Mouse (Mus musculus) common myeloid progenitor, adult 5-6 weeks (primary cell): ENCODE measurements around the gene Zfp281. TPM values are rescaled to one million over a fixed set of nuclear protein-coding genes. Genes with fewer than 3 reads are reported as not detected.
A peak's percentile ranks its signal among the peaks of the same experiment; 100 is the strongest.

Experiments
- ATAC-seq: replicated peaks from 2 replicates; pipeline ENCODE4 v1.8.0; 2016; ENCODE audit warnings: low read depth, mild to moderate bottlenecking, moderate TSS enrichment, inconsistent platforms; ENCODE audit not compliant: poor library complexity, severe bottlenecking
- total RNA-seq: library from RNA; stranded (forward); fragments of 200-1000, 187-1606 nt; gene quantifications from 2 replicates; pipeline ENCODE4 v1.2.3, GENCODE M21; 2017

The Zfp281 gene
- 29.4 and 30.9 TPM in 2 replicates for total RNA-seq

GRCm38 (mm10) chr1:136624146-136625018 is at the start of gene Zfp281:
Zfp281 (plus strand) TSS chr1:136624901.
- ATAC-seq: peak; percentile 97

- peak; percentile 67 for ATAC-seq
Observed at GRCm38 (mm10) chr1:136577890-136578663, 46.6 kb upstream of the Zfp281 start.

- ATAC-seq: peak; percentile 67
Observed at GRCm38 (mm10) chr1:136579360-136579759, 45.3 kb upstream of the Zfp281 start.

- ATAC-seq: peak; percentile 52
Observed at GRCm38 (mm10) chr1:136580266-136580665, 44.4 kb upstream of the Zfp281 start.

GRCm38 (mm10) chr1:136581841-136582240 is 42.9 kb upstream of the Zfp281 start:
- ATAC-seq: no peak

- ATAC-seq: no peak
Observed at GRCm38 (mm10) chr1:136587761-136588405, 36.8 kb upstream of the Zfp281 start.

- ATAC-seq: peak; percentile 71
Observed at GRCm38 (mm10) chr1:136588908-136589307, 35.8 kb upstream of the Zfp281 start.

- no peak for ATAC-seq
Observed at GRCm38 (mm10) chr1:136592741-136593140, 32.0 kb upstream of the Zfp281 start.

GRCm38 (mm10) chr1:136594235-136594850 is 30.4 kb upstream of the Zfp281 start:
- no peak for ATAC-seq

- ATAC-seq: no peak
Observed at GRCm38 (mm10) chr1:136596821-136597220, 27.9 kb upstream of the Zfp281 start.

- ATAC-seq: no peak
Observed at GRCm38 (mm10) chr1:136598286-136598685, 26.4 kb upstream of the Zfp281 start.

GRCm38 (mm10) chr1:136600067-136600466 is 24.6 kb upstream of the Zfp281 start:
- ATAC-seq: no peak

GRCm38 (mm10) chr1:136600647-136601345 is 23.9 kb upstream of the Zfp281 start:
- no peak for ATAC-seq

- ATAC-seq: no peak
Observed at GRCm38 (mm10) chr1:136601346-136601888, 23.3 kb upstream of the Zfp281 start.

- ATAC-seq: no peak
Observed at GRCm38 (mm10) chr1:136602303-136602702, 22.4 kb upstream of the Zfp281 start.

- no peak for ATAC-seq
Observed at GRCm38 (mm10) chr1:136604190-136604589, 20.5 kb upstream of the Zfp281 start.

- no peak for ATAC-seq
Observed at GRCm38 (mm10) chr1:136605790-136606189, 18.9 kb upstream of the Zfp281 start.

GRCm38 (mm10) chr1:136606278-136606677 is 18.4 kb upstream of the Zfp281 start:
- ATAC-seq: no peak
